Mouse (Mus musculus) naive thymus-derived CD4-positive, alpha-beta T cell, adult 2 months (primary cell): ENCODE results near the gene Vps13d.

Experiments used
- DNase-seq: peaks from one replicate; pipeline ENCODE4 v3.0.0-alpha.2; 2011; ENCODE audit warnings: low read depth

Gene Vps13d

DNA sequence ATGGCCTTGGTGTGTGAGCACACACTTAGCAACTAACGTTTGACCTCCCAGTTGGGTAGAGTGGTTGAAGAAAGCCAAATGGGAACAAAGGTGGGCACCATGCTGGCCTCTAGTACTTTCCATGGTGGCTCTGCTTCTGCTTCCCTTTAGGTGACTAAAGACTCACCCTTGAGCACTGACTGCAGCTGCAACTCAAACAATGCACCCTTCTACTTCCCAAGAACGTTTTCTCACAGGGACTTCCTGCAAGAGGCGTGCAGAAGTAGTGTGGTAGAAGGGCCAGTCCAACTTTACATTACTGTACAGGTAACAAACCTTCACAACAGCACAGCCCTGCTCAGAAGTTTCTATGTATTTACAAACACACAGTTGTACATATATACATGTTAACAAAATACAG, 220.3 kb downstream of the Vps13d start:
- no peak for DNase-seq

DNA sequence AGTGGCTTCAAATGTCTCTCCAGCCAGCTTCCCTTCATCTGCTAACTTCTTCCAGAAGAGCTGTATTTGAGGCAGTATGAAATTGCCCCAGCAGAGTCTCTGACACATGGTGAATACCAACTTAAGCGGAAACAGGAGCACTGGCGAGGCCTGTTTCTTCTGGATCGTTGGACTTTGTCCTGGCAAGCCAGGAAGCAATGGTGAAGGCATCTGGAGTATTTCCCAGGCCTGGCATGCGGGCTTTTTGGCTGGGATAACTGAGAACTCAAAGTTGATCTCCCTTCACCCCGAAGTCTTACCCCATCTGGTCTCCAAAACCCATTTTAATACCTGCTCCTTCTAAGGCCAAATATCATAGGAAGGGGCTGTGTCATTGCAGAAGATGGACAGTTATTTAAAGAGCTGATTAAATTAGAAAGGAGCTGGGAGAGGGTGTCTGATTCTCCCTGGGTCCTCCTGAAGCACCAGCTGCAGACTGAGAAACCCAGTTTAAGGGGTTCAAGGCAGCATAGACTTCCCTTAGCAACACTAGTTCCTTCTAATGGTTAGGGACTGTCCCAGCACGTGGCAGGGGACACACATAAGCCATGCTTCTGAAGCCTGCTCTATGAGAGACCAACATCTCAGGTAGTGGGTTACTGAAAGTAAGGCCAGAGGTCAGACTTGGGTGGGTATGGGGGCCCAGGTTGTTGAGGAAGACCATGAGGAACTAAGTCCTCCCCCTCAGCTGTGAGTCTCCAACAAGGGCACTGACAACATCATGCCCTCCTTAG, 221.7 kb downstream of the Vps13d start:
- DNase-seq, result no peak

DNA sequence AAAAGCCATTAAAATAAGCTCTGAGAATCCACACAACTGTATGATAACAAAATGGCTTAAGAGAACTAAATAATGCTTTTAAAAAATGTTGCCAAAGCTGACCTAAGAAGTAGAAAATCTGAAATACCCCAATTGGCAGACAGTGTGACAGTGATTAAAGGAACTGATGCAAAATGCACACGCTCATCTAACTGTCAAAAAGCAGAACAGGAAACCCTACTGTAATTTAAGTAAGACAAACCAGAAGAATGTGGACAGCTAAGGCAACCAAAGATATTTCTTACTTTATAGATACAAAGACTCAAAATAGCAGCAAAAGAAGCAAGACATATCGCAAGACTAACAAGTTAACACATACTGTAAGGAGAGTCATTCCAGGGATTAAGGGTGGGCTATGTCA, 223.8 kb downstream of the Vps13d start:
- no peak for DNase-seq

DNA sequence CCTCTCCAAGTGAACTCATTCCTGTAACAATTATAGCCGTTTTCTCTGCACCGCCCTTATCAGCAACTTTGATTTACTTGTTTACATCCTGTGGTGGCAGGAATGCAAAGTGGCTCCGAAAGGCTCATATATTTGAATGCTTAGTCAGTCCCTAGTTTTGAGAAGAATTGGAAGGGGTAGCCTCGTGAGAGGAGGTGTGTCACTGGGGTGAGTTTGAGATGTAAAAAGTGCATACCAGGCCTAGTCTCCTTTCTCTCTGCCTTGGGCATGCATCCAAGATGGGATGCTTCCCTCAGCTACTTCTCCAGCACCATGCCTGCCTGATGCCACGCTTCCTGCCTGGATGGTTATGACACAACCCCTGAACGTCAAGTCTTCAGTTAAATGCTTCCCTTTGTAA, 225.8 kb downstream of the Vps13d start:
- no peak for DNase-seq

- no peak for DNase-seq
These were observed 226.4 kb downstream of the Vps13d start for GRCm38 (mm10) chr4:144968371-144968770.

DNA sequence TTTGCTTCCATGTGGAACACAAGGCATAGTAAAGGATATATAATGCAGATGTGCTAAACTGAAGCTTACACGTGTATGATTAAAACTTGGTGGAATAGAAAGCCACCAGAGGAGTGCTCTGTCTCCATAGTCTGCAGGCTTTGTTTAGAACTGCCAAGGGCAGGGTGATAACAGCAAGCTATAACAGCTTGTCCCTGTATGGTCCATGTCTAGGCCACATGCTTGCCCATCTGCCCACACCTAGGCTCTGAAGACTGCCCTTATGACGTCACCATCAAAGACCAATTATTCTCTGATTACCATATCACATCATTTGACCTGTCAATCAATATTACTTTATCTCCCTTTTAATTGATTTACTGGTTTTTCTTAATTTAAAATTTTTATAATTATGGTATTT, 229.6 kb downstream of the Vps13d start:
- no peak for DNase-seq

GRCm38 (mm10) chr4:144961696-144962095, 233.1 kb downstream of the Vps13d start:
- no peak for DNase-seq

DNA sequence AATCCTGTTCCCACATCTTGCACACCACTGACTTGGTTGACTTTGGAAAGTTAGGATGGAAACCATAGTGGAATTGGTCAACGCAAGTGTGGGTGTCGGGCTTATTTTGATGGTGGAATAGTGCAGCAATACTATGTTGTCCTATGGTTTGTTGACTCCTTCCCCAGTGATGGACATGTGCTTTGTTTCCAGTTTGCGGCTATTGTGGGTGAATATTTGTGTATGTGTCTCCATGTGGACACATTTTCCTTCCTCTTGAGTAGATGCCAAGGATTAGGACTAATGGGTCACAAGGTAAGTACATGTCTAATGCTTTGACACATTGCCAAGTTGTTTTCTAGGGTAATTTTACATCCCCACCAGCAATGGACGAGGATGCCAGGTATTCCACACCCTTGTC, 233.6 kb downstream of the Vps13d start:
- no peak for DNase-seq

- no peak for DNase-seq
These were observed 234.5 kb downstream of the Vps13d start for GRCm38 (mm10) chr4:144960188-144960904.

- DNase-seq, result no peak
These were observed 237.1 kb downstream of the Vps13d start for GRCm38 (mm10) chr4:144957721-144958120.

DNA sequence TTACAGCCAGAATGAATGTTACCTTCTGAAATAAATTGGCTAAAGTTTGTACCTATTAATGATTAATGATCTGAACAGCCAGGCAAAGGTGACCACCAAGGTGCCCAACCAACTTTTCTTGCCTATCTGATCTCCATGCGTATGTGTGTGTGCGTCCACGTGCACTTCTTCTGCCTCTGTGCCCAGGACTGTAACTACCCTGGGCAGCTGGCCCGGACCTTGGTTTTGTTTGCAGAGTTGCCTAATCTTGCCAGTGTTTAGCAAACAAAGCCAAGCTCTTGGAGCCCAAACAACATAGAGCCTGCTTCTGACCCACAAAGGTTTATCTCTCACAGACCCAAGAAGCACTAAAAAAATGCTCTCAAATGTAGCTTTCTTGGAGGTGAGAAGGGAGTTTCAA, 237.6 kb downstream of the Vps13d start:
- DNase-seq, result no peak

- no peak for DNase-seq
These were observed 238.5 kb downstream of the Vps13d start for GRCm38 (mm10) chr4:144956293-144956692.

DNA sequence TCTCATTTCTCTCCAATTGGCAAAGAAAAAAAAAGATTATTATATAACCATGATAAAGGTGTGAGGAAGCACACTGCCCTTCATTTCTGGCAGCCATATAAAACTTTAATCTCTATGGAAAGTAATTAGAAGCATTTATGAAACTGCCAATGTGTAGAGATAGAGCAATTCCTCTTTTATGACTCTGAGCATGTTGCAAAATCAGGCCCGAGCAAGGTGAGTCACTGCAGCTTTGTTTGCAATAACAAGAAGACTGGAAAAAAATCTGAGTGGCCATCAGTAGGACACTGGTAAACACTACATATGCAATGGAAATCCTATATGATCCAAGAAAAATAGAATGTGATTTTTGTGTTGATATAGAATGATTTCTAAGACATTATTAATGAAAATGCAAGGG, 238.9 kb downstream of the Vps13d start:
- DNase-seq, result no peak

GRCm38 (mm10) chr4:144953421-144953820, 241.4 kb downstream of the Vps13d start:
- no peak for DNase-seq

DNA sequence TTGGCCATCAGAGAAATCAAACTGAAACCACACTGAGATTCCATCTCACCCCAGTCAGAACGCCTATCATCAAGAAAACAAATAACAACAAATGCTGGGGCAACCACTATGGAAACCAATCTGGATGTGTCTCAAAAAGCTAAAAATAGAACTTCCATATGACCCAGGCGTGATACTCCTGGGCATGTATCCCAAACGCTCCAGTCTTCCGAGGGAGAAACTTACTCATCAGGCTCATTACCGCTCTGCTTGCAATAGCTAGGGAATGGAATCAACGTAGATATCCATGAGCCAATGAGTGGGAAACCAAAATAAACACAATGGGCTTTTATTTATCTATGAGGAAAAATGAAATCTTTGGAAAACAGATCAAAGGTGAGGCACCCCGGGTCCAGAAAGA, 242.9 kb downstream of the Vps13d start:
- no peak for DNase-seq

DNA sequence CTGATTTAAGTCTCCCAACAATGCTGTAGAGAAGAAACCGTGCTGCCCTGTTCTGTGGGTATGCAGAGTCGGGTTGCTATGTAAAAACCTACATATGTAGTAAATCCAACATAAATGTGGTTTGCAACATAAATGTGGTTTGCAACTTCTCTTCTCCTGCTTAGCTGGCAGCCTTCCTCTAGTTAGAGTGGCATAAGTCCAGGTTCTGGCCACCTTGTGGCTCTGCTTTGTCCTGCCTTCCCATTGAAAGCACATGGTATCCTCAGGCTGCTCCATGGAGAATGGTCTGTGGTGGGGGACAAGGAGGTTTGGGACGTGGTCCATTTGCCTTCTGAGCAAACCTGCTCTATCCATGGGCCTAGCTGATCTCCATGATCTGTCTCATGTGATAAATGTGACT, 243.9 kb downstream of the Vps13d start:
- DNase-seq, result no peak

DNA sequence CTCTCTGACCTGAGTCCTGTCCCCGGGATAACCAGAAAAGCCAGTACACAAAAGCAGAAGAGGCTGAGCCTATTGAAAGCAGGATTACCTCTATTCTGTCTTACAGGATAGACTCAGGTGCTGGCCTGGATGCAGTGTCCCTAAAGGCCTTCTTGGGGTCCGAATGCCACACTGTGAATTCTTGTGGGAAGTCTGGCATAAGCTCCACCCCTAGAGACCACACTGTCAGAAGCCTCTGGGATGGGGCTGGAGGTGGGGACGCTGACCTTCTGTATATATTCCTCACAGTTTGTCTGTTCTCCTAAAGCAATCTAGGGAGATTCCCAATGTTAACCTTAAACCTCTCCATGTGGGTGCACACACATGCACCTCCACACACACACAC, 244.5 kb downstream of the Vps13d start:
- no peak for DNase-seq

DNA sequence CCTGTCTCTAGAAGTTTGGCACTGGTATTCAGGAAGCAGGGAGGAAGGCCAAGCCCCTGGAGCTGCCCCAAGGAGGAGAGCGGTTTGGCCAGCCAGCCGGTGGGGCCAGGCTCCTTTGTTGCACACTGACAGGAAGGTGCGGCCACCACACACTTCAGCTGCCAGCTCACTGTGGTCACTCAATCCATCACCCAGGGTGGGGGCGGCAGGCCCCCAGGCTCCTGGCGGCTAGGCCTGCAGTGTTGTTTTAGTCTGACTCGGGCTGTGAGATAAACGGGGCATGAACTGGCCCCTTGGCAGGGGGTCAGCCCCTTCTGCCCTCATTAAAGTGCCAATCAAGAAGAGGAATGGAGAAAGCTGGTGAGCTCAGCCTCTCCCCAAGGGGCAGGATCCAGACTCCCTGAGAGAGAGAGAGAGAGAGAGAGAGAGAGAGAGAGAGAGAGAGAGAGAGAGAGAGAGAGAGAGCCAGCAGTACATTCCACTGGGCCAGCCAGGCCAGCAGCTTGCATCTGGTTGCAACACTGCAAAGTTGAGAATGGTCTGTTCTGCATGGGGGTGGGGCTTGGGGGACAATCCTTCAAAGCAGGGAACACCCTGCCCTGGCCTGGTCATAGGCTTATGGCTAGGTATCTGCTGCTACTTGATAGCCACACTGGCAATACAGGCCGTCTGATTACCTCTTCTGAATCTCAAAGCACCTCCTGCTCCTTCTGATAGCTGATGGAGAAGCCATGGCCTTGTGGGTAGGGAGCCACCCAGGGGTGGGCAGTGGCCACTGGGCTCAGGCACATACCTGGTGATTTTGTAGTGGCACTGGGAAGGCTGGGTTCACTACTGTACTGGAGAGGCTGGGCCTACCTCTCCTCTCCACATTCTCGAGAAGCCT, 245.1 kb downstream of the Vps13d start:
- DNase-seq, result no peak

DNA sequence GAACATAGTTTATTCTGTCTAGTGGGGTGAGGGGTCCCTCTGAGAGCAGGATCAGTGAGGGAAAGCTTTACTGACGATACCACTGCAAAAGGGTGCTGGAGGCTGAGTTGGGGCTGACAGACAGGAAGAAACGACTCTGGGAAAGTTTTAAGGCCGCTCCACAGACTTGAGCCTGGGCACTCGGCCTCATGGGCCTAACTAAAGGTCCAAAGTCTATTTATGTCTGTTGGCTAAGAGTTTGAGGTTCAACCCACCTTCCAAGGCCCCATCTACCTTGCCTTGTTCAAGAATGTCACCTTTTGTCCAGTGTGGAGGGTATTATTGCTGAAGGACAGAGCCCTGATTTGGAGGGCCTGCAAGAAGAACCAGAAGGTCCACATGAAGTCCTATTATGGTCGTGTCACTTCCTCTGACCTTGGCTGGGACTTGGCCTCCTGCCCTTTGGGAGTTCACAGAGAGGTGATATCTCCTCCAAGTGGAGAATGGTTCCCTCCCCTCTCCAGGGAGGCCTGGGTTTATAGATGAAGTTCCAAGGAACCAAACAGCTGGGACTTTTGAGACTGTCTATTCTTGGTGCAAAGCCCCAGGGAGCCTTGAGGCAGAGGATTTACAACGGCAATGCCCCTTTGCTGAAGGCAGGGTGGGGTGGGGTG, 246.9 kb downstream of the Vps13d start:
- no peak for DNase-seq

- DNase-seq, result no peak
These were observed 251.5 kb downstream of the Vps13d start for GRCm38 (mm10) chr4:144943273-144943672.

- no peak for DNase-seq
These were observed 252.4 kb downstream of the Vps13d start for GRCm38 (mm10) chr4:144942433-144942832.

GRCm38 (mm10) chr4:144940796-144941462, 253.9 kb downstream of the Vps13d start:
- DNase-seq, result no peak
